Mouse (Mus musculus): Measurements from ENCODE around the gene Hnrnpab. TPM values are rescaled to one million over a fixed set of nuclear protein-coding genes. Genes with fewer than 3 reads are reported as not detected.
"Not testable (repeated sequence)": the region's sequence is repeated elsewhere in the genome, so short reads cannot be mapped to it uniquely, and the experiment has no call there.

Hnrnpab gene
- polyA plus RNA-seq, 1 experiment = 146 TPM

GRCm38 (mm10) chr11:51635525-51636322 lies 29.1 kb upstream of the Hnrnpab start, which contains the start of gene Rmnd5b:
Rmnd5b (minus strand) TSS chr11:51635896.
- no peaks in the 10 kb centered on the region for H3K27me3 ChIP-seq (ENCODE audit: control insufficient read depth, insufficient read depth, low read length)
- peak within 1 kb of the TSS; percentile 92 for H3K27ac ChIP-seq (ENCODE audit: insufficient read depth, low read length)
- peak within 1 kb of the TSS; percentile 61 for H3K4me3 ChIP-seq (ENCODE audit: extremely low read depth, insufficient read depth, insufficient read length)
- under 1% methylated on average over 55 of the region's 61 CpGs for WGBS
- peak; percentile 39; the same call in 1 of the 2 replicates for TF ChIP-seq POLR2A (IDR thresholded peaks at IDR 0.05; ENCODE audit: low read depth, low read length)
- TF ChIP-seq CTCF (IDR thresholded peaks at IDR 0.05; ENCODE audit: extremely low read depth, insufficient read depth, insufficient read length, insufficient replicate concordance) = no peak
- peaks cover 12% of the 10 kb centered on the region; the same call in 1 of the 2 replicates for H3K4me1 ChIP-seq (ENCODE audit: control insufficient read depth, insufficient read depth, insufficient read length)
- DNase-seq (ENCODE audit: low read depth in 1 of 2, low spot score in 2 of 2) = peak; percentile 81 to 83
- H3K36me3 ChIP-seq (ENCODE audit: control insufficient read depth, insufficient read depth, low read length) = no peaks in the 10 kb centered on the region

GRCm38 (mm10) chr11:51635127-51635524 lies 28.5 kb upstream of the Hnrnpab start:
- Histone ChIP-seq H3K36me3 (ENCODE audit: control insufficient read depth, insufficient read depth, low read length) (no peaks in the 10 kb centered on the region), H3K27me3 (ENCODE audit: control insufficient read depth, insufficient read depth, low read length) (no peaks in the 10 kb centered on the region), H3K4me3 (ENCODE audit: extremely low read depth, insufficient read depth, insufficient read length) (peak overlapping the region; percentile 61), H3K27ac (ENCODE audit: insufficient read depth, low read length) (peak overlapping the region; percentile 92), H3K4me1 (ENCODE audit: control insufficient read depth, insufficient read depth, insufficient read length) (peaks cover 12% of the 10 kb centered on the region; the same call in 1 of the 2 replicates)
- no peak for TF ChIP-seq CTCF (IDR thresholded peaks at IDR 0.05; ENCODE audit: extremely low read depth, insufficient read depth, insufficient read length, insufficient replicate concordance)
- TF ChIP-seq POLR2A (IDR thresholded peaks at IDR 0.05; ENCODE audit: low read depth, low read length) = no peak
- DNase-seq (ENCODE audit: low read depth in 1 of 2, low spot score in 2 of 2) = no peak
- 8% methylated on average over 6 of the region's 6 CpGs for WGBS

GRCm38 (mm10) chr11:51633721-51634120 lies 27.1 kb upstream of the Hnrnpab start:
- H3K27ac ChIP-seq (ENCODE audit: insufficient read depth, low read length) = no peak overlapping the region
- no peaks in the 10 kb centered on the region for H3K27me3 ChIP-seq (ENCODE audit: control insufficient read depth, insufficient read depth, low read length)
- TF ChIP-seq CTCF (IDR thresholded peaks at IDR 0.05; ENCODE audit: extremely low read depth, insufficient read depth, insufficient read length, insufficient replicate concordance) (no peak), POLR2A (IDR thresholded peaks at IDR 0.05; ENCODE audit: low read depth, low read length) (no peak)
- WGBS = 87% methylated on average over 3 of the region's 3 CpGs
- H3K4me1 ChIP-seq (ENCODE audit: control insufficient read depth, insufficient read depth, insufficient read length) = peaks cover 12% of the 10 kb centered on the region; the same call in 1 of the 2 replicates
- no peak overlapping the region for H3K4me3 ChIP-seq (ENCODE audit: extremely low read depth, insufficient read depth, insufficient read length)
- DNase-seq (ENCODE audit: low read depth in 1 of 2, low spot score in 2 of 2) = no peak
- peaks cover 3% of the 10 kb centered on the region for H3K36me3 ChIP-seq (ENCODE audit: control insufficient read depth, insufficient read depth, low read length)

- not testable (repeated sequence) for H3K4me3 ChIP-seq (ENCODE audit: extremely low read depth, insufficient read depth, insufficient read length); H3K27me3 ChIP-seq (ENCODE audit: control insufficient read depth, insufficient read depth, low read length); H3K27ac ChIP-seq (ENCODE audit: insufficient read depth, low read length); DNase-seq (ENCODE audit: low read depth in 1 of 2, low spot score in 2 of 2); H3K36me3 ChIP-seq (ENCODE audit: control insufficient read depth, insufficient read depth, low read length)
- 48% methylated on average over 7 of the region's 7 CpGs for WGBS
- H3K4me1 ChIP-seq (ENCODE audit: control insufficient read depth, insufficient read depth, insufficient read length) = peaks cover 12% of the 10 kb centered on the region; the same call in 1 of the 2 replicates
Measured at GRCm38 (mm10) chr11:51633200-51633599, 26.6 kb upstream of the Hnrnpab start.

DNA sequence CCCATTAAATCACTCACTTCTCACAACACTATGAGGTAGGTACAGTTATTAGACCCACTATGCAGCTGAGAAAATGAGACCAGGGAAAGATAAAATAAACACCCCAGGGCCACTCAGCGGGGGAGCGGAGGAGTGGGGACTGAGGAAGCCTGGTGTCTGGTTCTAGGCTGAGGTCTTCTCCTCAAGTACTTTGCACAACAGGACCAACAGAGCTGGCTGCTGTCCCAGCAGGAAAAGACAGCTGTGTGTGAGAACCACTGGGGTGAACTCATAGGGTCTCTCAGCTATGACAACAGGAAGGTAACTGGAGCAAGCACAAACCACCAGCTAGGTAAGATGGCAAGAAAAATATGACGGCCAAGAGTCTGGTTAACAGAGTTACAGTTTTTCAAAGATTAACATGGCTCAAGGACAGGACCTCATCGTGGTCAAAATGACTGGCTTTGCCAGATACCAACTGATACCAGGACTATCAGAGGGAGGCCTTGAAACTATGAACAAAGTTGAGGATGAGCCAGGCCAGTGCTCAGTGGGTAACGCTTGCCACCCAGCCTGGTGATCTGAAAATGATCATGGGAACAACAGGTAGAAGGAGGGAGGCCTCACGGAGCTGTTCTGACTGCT lies 25.6 kb upstream of the Hnrnpab start:
- Histone ChIP-seq H3K4me1 (ENCODE audit: control insufficient read depth, insufficient read depth, insufficient read length) (peaks cover 12% of the 10 kb centered on the region; the same call in 1 of the 2 replicates), H3K4me3 (ENCODE audit: extremely low read depth, insufficient read depth, insufficient read length) (no peak overlapping the region), H3K27me3 (ENCODE audit: control insufficient read depth, insufficient read depth, low read length) (no peaks in the 10 kb centered on the region), H3K36me3 (ENCODE audit: control insufficient read depth, insufficient read depth, low read length) (peaks cover 7% of the 10 kb centered on the region), H3K27ac (ENCODE audit: insufficient read depth, low read length) (peak overlapping the region; percentile 22)
- WGBS = 49% methylated on average over 6 of the region's 6 CpGs
- TF ChIP-seq POLR2A (IDR thresholded peaks at IDR 0.05; ENCODE audit: low read depth, low read length) (no peak), CTCF (IDR thresholded peaks at IDR 0.05; ENCODE audit: extremely low read depth, insufficient read depth, insufficient read length, insufficient replicate concordance) (no peak)
- no peak for DNase-seq (ENCODE audit: low read depth in 1 of 2, low spot score in 2 of 2)

- H3K27me3 ChIP-seq (ENCODE audit: control insufficient read depth, insufficient read depth, low read length) = no peaks in the 10 kb centered on the region
- H3K4me1 ChIP-seq (ENCODE audit: control insufficient read depth, insufficient read depth, insufficient read length) = peaks cover 9% of the 10 kb centered on the region; the same call in 1 of the 2 replicates
- DNase-seq (ENCODE audit: low read depth in 1 of 2, low spot score in 2 of 2) = no peak
- H3K4me3 ChIP-seq (ENCODE audit: extremely low read depth, insufficient read depth, insufficient read length) = no peak overlapping the region
- 66% methylated on average over 15 of the region's 15 CpGs for WGBS
- H3K36me3 ChIP-seq (ENCODE audit: control insufficient read depth, insufficient read depth, low read length) = peaks cover 18% of the 10 kb centered on the region
- H3K27ac ChIP-seq (ENCODE audit: insufficient read depth, low read length) = no peak overlapping the region
- TF ChIP-seq POLR2A (IDR thresholded peaks at IDR 0.05; ENCODE audit: low read depth, low read length) (no peak), CTCF (IDR thresholded peaks at IDR 0.05; ENCODE audit: extremely low read depth, insufficient read depth, insufficient read length, insufficient replicate concordance) (no peak)
Measured at GRCm38 (mm10) chr11:51629651-51630314, 23.1 kb upstream of the Hnrnpab start.

Measured in spleen, adult 2 months (tissue).